Mouse (Mus musculus) kidney, postnatal 10 days (tissue): ENCODE measurements at regions not wholly inside any gene's neighbourhood (a gene's known extent, or its start where the extent isn't known, plus 50 kb on each side); places are given as distances from the start of the nearest gene placed in this dataset.

Source experiments
- DNase-seq: peaks from one replicate; pipeline ENCODE4 v3.0.0; 2021; ENCODE audit warnings: mixed read lengths

GRCm38 (mm10) chr12:109957305-109957704 lies 321.6 kb upstream of the Dio3 start:
- DNase-seq = no peak

- DNase-seq = peak; percentile 87
Measured at GRCm38 (mm10) chr12:109958357-109959085, 320.3 kb upstream of the Dio3 start.

GRCm38 (mm10) chr12:109966776-109967175 lies 312.1 kb upstream of the Dio3 start:
- no peak for DNase-seq

- DNase-seq = no peak
Measured at GRCm38 (mm10) chr12:109968303-109968702, 310.6 kb upstream of the Dio3 start.

GRCm38 (mm10) chr12:109971508-109971907 lies 307.4 kb upstream of the Dio3 start:
- DNase-seq = no peak

GRCm38 (mm10) chr12:109972366-109973015 lies 306.4 kb upstream of the Dio3 start:
- DNase-seq = no peak

- DNase-seq = no peak
Measured at GRCm38 (mm10) chr12:109973598-109973997, 305.3 kb upstream of the Dio3 start.

GRCm38 (mm10) chr12:109975176-109975972 lies 303.5 kb upstream of the Dio3 start:
- DNase-seq = no peak

- no peak for DNase-seq
Measured at GRCm38 (mm10) chr12:109984651-109985050, 294.2 kb upstream of the Dio3 start.

GRCm38 (mm10) chr12:109993410-109993809 lies 285.5 kb upstream of the Dio3 start:
- DNase-seq = no peak

- DNase-seq = no peak
Measured at GRCm38 (mm10) chr12:110002717-110003116, 276.2 kb upstream of the Dio3 start.

- no peak for DNase-seq
Measured at GRCm38 (mm10) chr12:110009136-110009535, 269.7 kb upstream of the Dio3 start.

- DNase-seq = no peak
Measured at GRCm38 (mm10) chr12:110020541-110021470, 258.1 kb upstream of the Dio3 start.

- DNase-seq = no peak
Measured at GRCm38 (mm10) chr12:110021690-110022089, 257.2 kb upstream of the Dio3 start.

GRCm38 (mm10) chr12:110022631-110023030 lies 256.2 kb upstream of the Dio3 start:
- DNase-seq = no peak

GRCm38 (mm10) chr12:110023192-110024101 lies 255.4 kb upstream of the Dio3 start:
- DNase-seq = no peak

- no peak for DNase-seq
Measured at GRCm38 (mm10) chr12:110024295-110024694, 254.6 kb upstream of the Dio3 start.

- DNase-seq = no peak
Measured at GRCm38 (mm10) chr12:110025171-110025570, 253.7 kb upstream of the Dio3 start.

- no peak for DNase-seq
Measured at GRCm38 (mm10) chr12:110026033-110026750, 252.7 kb upstream of the Dio3 start.

GRCm38 (mm10) chr12:110027345-110027744 lies 251.5 kb upstream of the Dio3 start:
- no peak for DNase-seq

GRCm38 (mm10) chr12:110027976-110028375 lies 250.9 kb upstream of the Dio3 start:
- DNase-seq = no peak
